Mouse (Mus musculus) thymus, postnatal 10 days (tissue): ENCODE measurements at regions not wholly inside any gene's neighbourhood (a gene's known extent, or its start where the extent isn't known, plus 50 kb on each side); places are given as distances from the start of the nearest gene placed in this dataset.

Source experiments
- DNase-seq, 2 experiments: peaks; one replicate each; pipeline ENCODE4 v3.0.0; 2021; ENCODE audit warnings: low spot score in 2 of 2

DNA sequence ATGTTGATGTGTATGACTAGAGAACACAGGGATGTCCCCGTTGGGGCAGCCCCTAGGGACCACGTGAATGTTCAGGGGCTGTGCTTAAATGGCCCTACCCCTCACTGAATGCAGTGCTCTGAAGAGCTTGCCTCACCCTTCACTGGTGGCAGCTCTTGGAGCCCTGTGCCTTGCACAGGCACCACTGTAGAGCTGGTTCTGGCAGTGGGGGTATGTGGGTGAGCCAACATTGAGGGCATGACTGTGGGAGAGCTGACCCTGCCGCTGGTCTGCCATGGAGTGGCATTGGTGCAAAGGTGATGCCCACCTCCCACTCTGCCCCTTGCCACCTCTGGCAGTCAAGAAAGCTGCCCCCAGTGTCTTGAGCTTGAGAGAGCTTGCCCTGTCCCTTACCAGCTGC, 69.6 kb upstream of the Tdrd3 start:
- no peak for DNase-seq

DNA sequence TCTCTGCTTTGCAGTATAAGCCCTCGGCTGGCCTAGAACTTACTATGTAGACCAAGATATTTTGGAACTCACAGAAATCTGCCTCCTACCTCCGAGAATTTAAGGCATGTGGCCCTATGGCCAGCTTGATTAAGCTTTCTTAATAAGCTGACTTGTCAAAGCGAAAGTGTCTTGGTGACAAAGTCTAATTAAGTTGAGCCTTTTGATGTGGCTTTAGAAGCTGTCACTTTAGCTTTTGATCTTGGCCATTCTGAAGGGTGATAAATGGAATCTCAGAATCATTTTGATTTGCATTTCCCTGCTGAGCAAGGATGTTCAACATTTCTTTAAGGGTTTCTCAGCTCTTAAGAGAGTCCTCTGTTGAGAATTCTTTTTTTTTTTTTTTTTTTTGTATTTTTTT, 67.6 kb upstream of the Tdrd3 start:
- DNase-seq, result no peak

DNA sequence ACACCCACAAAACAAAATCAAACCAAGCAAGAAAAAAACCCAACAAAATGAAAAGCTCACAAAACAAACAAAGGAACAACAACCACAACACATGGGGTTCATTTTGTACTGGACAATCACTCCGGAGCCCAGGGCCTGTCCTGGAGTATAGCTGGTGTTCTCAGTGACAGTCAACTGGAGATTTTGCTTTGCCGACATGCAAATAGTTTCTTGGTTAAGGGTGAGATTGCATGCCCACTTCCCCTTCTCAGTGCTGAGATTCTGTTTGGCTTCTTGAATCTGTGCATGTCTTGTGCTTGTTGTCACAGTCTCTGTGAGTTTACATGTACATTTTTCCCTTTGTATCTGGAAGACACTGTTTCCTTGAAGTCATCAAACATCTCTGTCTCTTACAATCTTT, 50.6 kb upstream of the Tdrd3 start:
- no peak for DNase-seq
